Mouse (Mus musculus) ovary, postnatal 10 days (tissue): ENCODE results near the gene Nudt15.
"Not testable (repeated sequence)": the region's sequence is repeated elsewhere in the genome, so short reads cannot be mapped to it uniquely, and the experiment has no call there.

Experiments
- DNase-seq: peaks from one replicate; pipeline ENCODE4 v3.0.0; 2022; ENCODE audit warnings: low spot score

The Nudt15 gene

DNA sequence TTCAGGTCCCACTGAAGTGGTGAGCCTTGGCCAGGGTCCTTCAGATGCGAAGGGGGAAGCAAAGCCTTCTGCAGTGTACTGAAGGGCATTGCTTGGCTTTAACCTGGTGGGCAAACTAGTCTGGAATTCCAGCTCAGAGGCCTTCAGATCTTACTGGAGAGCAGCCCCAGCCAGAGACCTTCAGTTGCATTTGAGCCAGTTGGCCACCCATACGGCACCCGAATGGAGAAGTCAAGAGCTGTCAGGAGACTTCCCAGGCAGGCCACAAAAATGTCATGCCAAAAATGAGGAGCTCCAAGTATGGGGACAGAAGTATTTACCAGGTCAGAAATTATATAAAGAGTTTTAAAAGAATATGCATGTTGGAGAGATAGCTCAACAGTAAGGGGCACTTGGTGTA, at the start of gene Nudt15:
Gene Nudt15 (minus strand): TSS at position 192 of the 400 bp plus-strand sequence.
- no peak for DNase-seq

DNA sequence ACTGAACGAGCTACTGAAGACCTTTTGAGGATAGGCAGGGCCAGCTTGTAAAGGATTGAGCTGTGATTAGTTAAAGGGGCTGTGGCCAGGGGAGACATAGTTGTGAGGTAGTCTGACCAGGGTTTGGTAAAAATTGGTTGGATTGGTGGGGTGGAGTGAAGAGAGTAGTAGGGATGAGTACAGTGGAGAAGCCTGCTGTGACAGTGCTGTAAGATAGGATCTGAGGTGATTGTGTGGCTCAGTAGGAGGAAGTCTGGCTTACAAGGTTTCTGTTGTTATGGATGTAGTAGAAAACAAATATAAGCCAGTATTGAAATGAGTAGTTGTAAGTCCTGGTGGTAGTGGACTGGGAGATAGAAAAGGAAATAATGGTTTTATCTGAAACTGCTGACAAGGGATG, 44.1 kb upstream of the Nudt15 start:
- no peak for DNase-seq

GRCm38 (mm10) chr14:73588080-73588479, 40.0 kb upstream of the Nudt15 start:
- no peak for DNase-seq

GRCm38 (mm10) chr14:73576336-73576735, 28.3 kb upstream of the Nudt15 start:
- DNase-seq, result no peak

DNA sequence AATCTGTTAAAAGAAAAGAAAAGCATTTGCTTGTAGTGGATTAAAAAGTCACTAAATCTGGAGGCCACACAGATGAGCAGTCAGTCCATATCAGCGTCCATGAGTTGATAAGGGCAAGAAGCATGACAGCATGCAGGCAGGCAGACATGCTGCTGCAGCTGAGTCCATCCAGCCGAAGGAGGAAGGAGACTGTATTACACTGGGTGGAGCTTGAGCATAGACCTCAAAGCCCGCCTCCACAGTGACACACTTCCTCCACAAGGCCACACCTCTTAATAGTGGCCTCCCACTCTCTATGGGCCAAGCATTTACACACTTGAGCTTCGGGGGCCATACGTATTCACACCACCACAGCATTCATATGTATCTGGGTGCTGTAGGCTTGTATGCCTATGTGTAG, 26.0 kb upstream of the Nudt15 start:
- DNase-seq, result no peak

DNA sequence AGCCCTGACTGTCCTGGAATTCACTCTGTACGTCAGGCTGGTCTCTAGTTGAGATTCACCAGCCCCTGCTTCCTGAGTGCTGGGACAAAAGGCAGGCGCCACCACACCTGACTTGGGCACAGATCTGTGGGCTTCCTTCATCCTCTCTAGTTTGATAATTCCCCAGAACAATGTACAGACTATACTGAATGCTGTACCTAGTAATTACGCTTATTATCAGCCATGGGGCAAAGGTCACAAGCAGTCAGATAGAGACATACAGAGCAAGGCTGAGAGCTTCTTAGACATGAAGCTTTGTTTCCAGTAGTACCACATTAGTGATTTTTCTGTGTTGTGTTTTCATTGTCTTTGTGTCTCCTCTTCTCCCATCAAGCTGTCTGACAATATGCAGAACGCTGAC, 23.1 kb upstream of the Nudt15 start:
- DNase-seq, result no peak

GRCm38 (mm10) chr14:73569831-73570230, 21.8 kb upstream of the Nudt15 start:
- DNase-seq, result not testable (repeated sequence)

DNA sequence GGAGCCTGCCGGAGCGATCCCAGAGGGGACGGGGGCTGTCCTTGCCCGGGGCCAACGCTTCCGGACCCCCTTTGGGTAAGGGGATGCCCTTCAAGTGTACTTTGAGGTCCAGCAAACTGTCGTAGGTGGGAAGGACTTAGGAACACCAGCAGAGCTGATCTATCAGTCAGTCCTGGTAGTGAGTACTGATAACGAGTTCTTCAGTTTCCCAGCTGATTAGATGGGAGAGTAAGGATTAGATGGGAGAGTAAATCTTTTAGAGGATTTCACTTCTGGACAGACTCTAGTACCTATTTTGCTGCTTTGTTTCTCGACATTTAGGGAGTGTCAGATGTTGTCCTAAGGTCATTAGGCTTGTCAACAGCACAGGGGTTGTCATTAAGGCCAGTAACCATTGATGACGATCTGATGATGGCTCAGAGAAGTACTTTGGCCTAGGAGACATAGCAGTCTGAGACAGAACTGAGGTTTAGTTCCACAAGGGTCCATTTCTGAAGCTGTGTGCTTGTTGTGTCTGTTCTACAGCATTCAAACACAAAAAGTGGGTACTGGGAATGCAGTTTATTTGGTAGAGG, 5.2 kb upstream of the Nudt15 start:
- no peak for DNase-seq

GRCm38 (mm10) chr14:73552341-73553121, 4.5 kb upstream of the Nudt15 start:
- DNase-seq, result peak; percentile 94

- no peak for DNase-seq
Observed at GRCm38 (mm10) chr14:73551164-73551563, 3.1 kb upstream of the Nudt15 start.

DNA sequence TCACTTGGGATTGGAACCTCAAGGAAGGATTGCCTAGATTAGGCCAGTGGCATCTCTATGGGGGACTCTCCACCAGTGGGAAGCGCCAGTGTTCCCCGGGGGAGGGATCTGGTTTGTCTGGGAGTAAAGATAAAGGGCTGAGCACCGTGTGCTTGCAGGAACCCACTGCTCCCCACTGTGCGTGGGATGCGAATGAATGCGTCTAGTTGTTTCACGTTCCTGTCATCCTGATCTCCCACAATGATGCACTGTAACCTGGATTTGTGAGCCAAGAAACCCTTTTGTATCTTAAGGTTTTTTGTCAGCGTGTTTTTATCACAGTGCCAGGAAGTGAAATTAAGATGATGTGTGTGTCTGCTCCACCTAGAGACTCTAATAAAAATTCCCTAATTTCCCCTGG, 2.7 kb upstream of the Nudt15 start:
- no peak for DNase-seq

DNA sequence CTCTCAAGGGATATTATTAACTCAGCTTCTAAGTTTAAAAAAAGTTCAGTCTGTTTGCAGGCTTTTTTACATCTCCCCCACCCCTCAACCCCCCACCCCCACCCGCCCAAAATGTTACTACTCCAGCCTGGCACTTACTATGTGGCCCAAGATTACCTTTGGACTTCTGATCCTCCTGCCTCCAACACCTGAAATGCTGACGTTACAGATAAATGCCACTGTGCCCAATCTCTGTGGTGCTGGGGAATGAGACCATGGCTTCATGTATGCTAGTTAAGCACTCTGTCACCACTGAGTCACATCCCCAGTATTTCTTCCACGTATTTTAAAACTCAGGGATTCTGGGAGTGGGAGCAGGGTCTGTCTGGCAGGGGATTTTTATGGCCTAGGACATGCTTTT, 2.2 kb upstream of the Nudt15 start:
- no peak for DNase-seq

DNA sequence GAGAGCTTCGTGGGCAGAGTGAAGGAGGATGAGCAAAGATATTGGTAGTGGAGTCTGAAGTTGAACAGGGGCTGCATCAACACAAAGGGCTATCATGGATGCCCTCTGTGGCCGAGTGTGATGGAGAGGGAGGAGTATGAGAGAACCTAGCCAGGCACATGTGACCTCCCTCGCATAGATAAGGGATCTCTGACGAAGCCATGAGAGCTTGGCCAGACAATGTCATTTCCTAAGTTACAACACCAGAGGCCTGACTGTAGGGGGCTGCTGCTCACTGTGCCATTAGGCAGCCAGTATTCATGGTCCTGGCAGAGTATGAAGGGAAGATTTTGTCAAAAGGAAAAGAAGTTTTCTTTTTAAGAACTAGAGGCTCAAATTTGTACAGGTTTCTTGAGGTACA, 1.0 kb downstream of the Nudt15 start:
- DNase-seq, result no peak

- no peak for DNase-seq
Observed at GRCm38 (mm10) chr14:73543781-73544180, 4.3 kb downstream of the Nudt15 start.

DNA sequence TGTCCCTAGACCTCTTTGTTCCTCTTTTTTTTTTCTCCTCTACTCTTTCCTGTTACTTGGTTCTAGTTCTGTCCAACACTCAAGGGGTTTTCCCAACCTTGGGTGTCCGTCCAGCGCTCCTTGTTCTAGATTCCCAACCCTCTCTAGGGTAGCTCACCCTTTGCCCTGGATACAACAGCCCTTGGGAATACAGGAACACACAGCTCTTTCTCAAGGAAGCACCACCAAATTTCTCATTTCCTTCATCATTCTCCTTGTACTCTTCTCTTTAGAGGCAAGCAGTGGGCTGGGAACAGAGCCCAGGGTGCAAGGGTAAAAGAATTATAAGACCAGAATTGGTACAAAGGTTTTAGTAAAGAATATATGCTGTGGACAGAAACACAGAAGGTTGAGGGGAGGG, 12.4 kb downstream of the Nudt15 start:
- no peak for DNase-seq

- DNase-seq, result no peak
Observed at GRCm38 (mm10) chr14:73533755-73534465, 14.1 kb downstream of the Nudt15 start.

- not testable (repeated sequence) for DNase-seq
Observed at GRCm38 (mm10) chr14:73528661-73529060, 19.4 kb downstream of the Nudt15 start.

- DNase-seq, result peak; percentile 87
Observed at GRCm38 (mm10) chr14:73524766-73525448, 23.1 kb downstream of the Nudt15 start, which contains the start of gene Sucla2. TSS of gene Sucla2 (plus strand) at chr14:73525319.

DNA sequence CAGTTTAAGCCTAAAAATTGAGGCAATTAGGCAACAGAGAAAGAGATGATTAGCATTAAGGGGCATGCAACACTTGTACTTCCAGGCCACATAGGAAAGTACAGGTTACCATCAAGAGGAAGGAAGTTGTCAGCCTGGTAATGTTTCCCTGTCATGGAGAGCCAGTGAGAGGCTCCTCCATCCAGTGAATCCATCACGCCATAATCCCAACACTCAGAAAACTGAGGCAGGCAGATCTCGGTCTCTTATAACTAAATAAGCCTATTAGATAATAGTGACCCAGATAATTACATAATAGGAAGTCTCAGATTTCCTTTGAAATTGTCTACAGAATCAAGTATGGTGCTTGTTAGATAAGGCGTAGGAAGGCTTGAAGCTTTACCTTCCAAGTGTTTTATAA, 23.9 kb downstream of the Nudt15 start:
- no peak for DNase-seq

DNA sequence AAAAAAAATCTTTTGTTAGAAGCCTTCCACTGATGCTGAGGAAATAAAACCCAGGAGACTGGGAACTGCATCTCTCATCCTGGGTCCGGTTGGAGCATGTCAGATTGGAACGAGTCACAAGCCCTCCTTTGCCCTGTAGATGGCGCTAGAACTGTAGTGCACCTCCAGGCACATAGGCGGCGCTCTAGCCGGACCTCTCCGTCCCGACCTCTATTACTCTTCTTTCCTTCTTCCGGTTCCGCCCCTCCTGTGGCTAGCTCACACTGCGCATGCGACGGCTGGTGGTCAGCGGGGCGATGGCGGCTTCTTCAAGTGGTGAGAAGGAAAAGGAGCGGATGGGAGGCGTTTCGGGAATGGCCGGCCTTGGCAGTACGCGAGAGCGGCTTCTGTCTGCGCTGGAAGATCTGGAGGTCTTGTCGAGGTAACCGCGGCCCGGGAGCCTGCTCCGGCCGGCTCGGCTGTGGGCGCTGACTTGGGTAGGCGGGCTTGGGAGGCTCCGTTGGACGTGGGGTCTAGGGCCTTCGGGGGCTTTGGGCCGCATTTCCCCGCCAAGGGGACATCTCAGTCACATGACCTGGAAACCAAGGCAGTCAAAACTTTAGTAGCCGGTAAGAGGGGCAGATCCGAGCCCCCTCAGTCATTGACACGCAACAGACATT, 38.1 kb downstream of the Nudt15 start, which contains the start of gene Med4:
Gene Med4 (plus strand): TSS at position 261 of the 659 bp plus-strand sequence.
- peak; percentile 95 for DNase-seq

GRCm38 (mm10) chr14:73508630-73509395, 39.2 kb downstream of the Nudt15 start:
- no peak for DNase-seq
